Mouse (Mus musculus) bone marrow, adult 2 months (tissue): ENCODE results near the gene Ciita.

Experiments
- CTCF ChIP-seq: fragments of 200-500 bp; IDR thresholded peaks from 2 replicates; pipeline ENCODE4 v1.5.1; 2011; ENCODE audit warnings: low read length, control low read depth; ENCODE audit not compliant: control insufficient read depth, insufficient read depth
- POLR2A ChIP-seq: fragments of 200-500 bp; IDR thresholded peaks from 2 replicates; pipeline ENCODE4 v1.6.1; 2011; ENCODE audit warnings: low read depth, mild to moderate bottlenecking, control low read depth, low read length, borderline replicate concordance; ENCODE audit not compliant: control insufficient read depth

GRCm38 (mm10) chr16:10447781-10448180 is 32.1 kb upstream of the Ciita start:
- TF ChIP-seq CTCF (no peak), POLR2A (no peak)
